Mouse (Mus musculus) heart, embryonic 11.5 days (tissue): ENCODE data around the gene Syt6. TPM values are rescaled to one million over a fixed set of nuclear protein-coding genes. Genes with fewer than 3 reads are reported as not detected.

Experiments
- ATAC-seq: fragments of 200-750 bp; cut with Nextera tagmentation; replicated peaks from 2 replicates; pipeline ENCODE4 v1.8.0; 2017; ENCODE audit warnings: moderate library complexity; ENCODE audit not compliant: insufficient number of reproducible peaks, low FRiP score, low TSS enrichment
- H3K27ac ChIP-seq: fragments of 300-500 bp; sonication (generic); 2 replicates; pipeline ENCODE4 v1.5.1; 2014; ENCODE audit warnings: mild to moderate bottlenecking, low read depth, low read length
- H3K27me3 ChIP-seq: fragments of 300-500 bp; sonication (generic); 2 replicates; pipeline ENCODE4 v1.6.1; 2014; ENCODE audit warnings: mild to moderate bottlenecking, low read length, mixed read lengths; ENCODE audit not compliant: control insufficient read depth, insufficient read depth
- H3K36me3 ChIP-seq: fragments of 300-500 bp; sonication (generic); 2 replicates; pipeline ENCODE4 v1.6.1; 2014; ENCODE audit warnings: mild to moderate bottlenecking, low read length, moderate library complexity, mixed read lengths; ENCODE audit not compliant: control insufficient read depth, insufficient read depth
- H3K4me1 ChIP-seq: fragments of 300-500 bp; sonication (generic); 2 replicates; pipeline ENCODE4 v1.6.1; 2014; ENCODE audit warnings: low read length; ENCODE audit not compliant: control insufficient read depth, insufficient read depth
- H3K4me2 ChIP-seq: fragments of 300-500 bp; sonication (generic); 2 replicates; pipeline ENCODE4 v1.6.1; 2014; ENCODE audit warnings: mild to moderate bottlenecking, moderate library complexity
- H3K4me3 ChIP-seq: fragments of 300-500 bp; sonication (generic); 2 replicates; pipeline ENCODE4 v1.5.1; 2014; ENCODE audit warnings: low read depth, low read length
- H3K9ac ChIP-seq: fragments of 300-500 bp; sonication (generic); 2 replicates; pipeline ENCODE4 v1.6.1; 2014; ENCODE audit warnings: mild to moderate bottlenecking, low read depth, low read length, moderate library complexity
- H3K9me3 ChIP-seq: fragments of 300-500 bp; sonication (generic); replicated peaks from 2 replicates; pipeline ENCODE4 v1.6.1; 2016; ENCODE audit warnings: low read length; ENCODE audit not compliant: control insufficient read depth
- WGBS: fragments of 180-500 bp; shearing (Covaris S2); extraction: QIAGEN DNeasy Blood & Tissue Kit; methylation state at CpG from one replicate; pipeline ENCODE4 v1.1.7; 2014; ENCODE audit not compliant: insufficient replicate concordance; 5-methylcytosine and 5-hydroxymethylcytosine counted together
- polyA plus RNA-seq: library from polyadenylated mRNA; unstranded; fragments of >200 nt; fragmentation: Nextera tagmentation; extraction: Ambion mirVana; gene quantifications from 2 replicates; pipeline ENCODE4 v1.2.1, GENCODE M21; 2014

Gene Syt6
- polyA plus RNA-seq, 1 experiment from 2014 or later, result 0.59 TPM

GRCm38 (mm10) chr3:103550236-103550635, 24.8 kb upstream of the Syt6 start:
- no peaks in the 10 kb centered on the region for H3K27me3 ChIP-seq
- 0 out of 2 replicates have a peak, but pooled peaks cover 3% of the 10 kb centered on the region for H3K4me1 ChIP-seq
- no peak overlapping the region for H3K4me3 ChIP-seq
- H3K9ac ChIP-seq, result no peak overlapping the region
- H3K27ac ChIP-seq, result no peak overlapping the region
- H3K36me3 ChIP-seq, result no peaks in the 10 kb centered on the region
- no peak overlapping the region for H3K4me2 ChIP-seq
- H3K9me3 ChIP-seq, result no peaks in the 10 kb centered on the region
- no peak for ATAC-seq
- WGBS, result 55% methylated on average over 5 of the region's 5 CpGs

GRCm38 (mm10) chr3:103567226-103567625, 7.8 kb upstream of the Syt6 start:
- H3K9me3 ChIP-seq, result no peaks in the 10 kb centered on the region
- no peak overlapping the region for H3K27ac ChIP-seq
- peaks cover 10% of the 10 kb centered on the region for H3K27me3 ChIP-seq
- no peak overlapping the region for H3K4me2 ChIP-seq
- H3K36me3 ChIP-seq, result no peaks in the 10 kb centered on the region
- H3K4me3 ChIP-seq, result no peak overlapping the region
- no peak overlapping the region for H3K9ac ChIP-seq
- 59% methylated on average over 3 of the region's 3 CpGs for WGBS
- ATAC-seq, result no peak
- no peaks in the 10 kb centered on the region for H3K4me1 ChIP-seq

GRCm38 (mm10) chr3:103572526-103572925, 2.5 kb upstream of the Syt6 start:
- Histone ChIP-seq H3K27ac (no peak overlapping the region), H3K4me2 (no peak overlapping the region), H3K27me3 (peaks cover 62% of the 10 kb centered on the region), H3K4me1 (peaks cover 12% of the 10 kb centered on the region; the same call in 1 of the 2 replicates), H3K9me3 (no peaks in the 10 kb centered on the region), H3K9ac (no peak overlapping the region), H3K36me3 (no peaks in the 10 kb centered on the region), H3K4me3 (no peak overlapping the region)
- no peak for ATAC-seq
- WGBS, result 69% methylated on average over 4 of the region's 4 CpGs

GRCm38 (mm10) chr3:103573106-103573790, 1.8 kb upstream of the Syt6 start:
- no peak for ATAC-seq
- WGBS, result 3% methylated on average over 20 of the region's 20 CpGs
- Histone ChIP-seq H3K4me2 (peak overlapping the region; percentile 20; the same call in 1 of the 2 replicates), H3K4me1 (peaks cover 12% of the 10 kb centered on the region; the same call in 1 of the 2 replicates), H3K4me3 (no peak overlapping the region), H3K9me3 (no peaks in the 10 kb centered on the region), H3K36me3 (no peaks in the 10 kb centered on the region), H3K9ac (no peak overlapping the region), H3K27me3 (peaks cover 69% of the 10 kb centered on the region), H3K27ac (no peak overlapping the region)

GRCm38 (mm10) chr3:103573791-103574166, 1.3 kb upstream of the Syt6 start:
- WGBS, result under 1% methylated on average over 14 of the region's 14 CpGs
- Histone ChIP-seq H3K9ac (no peak overlapping the region), H3K4me3 (no peak overlapping the region), H3K4me1 (peaks cover 12% of the 10 kb centered on the region; the same call in 1 of the 2 replicates), H3K27ac (no peak overlapping the region), H3K36me3 (no peaks in the 10 kb centered on the region), H3K27me3 (peaks cover 75% of the 10 kb centered on the region), H3K9me3 (no peaks in the 10 kb centered on the region), H3K4me2 (peak overlapping the region; percentile 20; the same call in 1 of the 2 replicates)
- no peak for ATAC-seq

- no peaks in the 10 kb centered on the region for H3K36me3 ChIP-seq
- H3K4me1 ChIP-seq, result peaks cover 12% of the 10 kb centered on the region; the same call in 1 of the 2 replicates
- ATAC-seq, result no peak
- peak overlapping the region; percentile 52 for H3K4me3 ChIP-seq
- no peak overlapping the region for H3K9ac ChIP-seq
- H3K27me3 ChIP-seq, result peaks cover 78% of the 10 kb centered on the region
- WGBS, result 11% methylated on average over 22 of the region's 22 CpGs
- H3K9me3 ChIP-seq, result no peaks in the 10 kb centered on the region
- H3K4me2 ChIP-seq, result peak overlapping the region; percentile 98
- H3K27ac ChIP-seq, result no peak overlapping the region
Observed at GRCm38 (mm10) chr3:103574566-103575155, 370 bp upstream of the Syt6 start.

GRCm38 (mm10) chr3:103575893-103576641, 1.0 kb downstream of the Syt6 start:
- no peaks in the 10 kb centered on the region for H3K36me3 ChIP-seq
- under 1% methylated on average over 66 of the region's 69 CpGs for WGBS
- peaks cover 12% of the 10 kb centered on the region; the same call in 1 of the 2 replicates for H3K4me1 ChIP-seq
- peak overlapping the region; percentile 52 for H3K4me3 ChIP-seq
- peaks cover 78% of the 10 kb centered on the region for H3K27me3 ChIP-seq
- no peak overlapping the region for H3K27ac ChIP-seq
- H3K9me3 ChIP-seq, result no peaks in the 10 kb centered on the region
- ATAC-seq, result 0 out of 2 replicates have a peak, but pooled peaks have one; percentile 35
- 0 out of 2 replicates have a peak overlapping the region, but pooled peaks have one; percentile 34 for H3K9ac ChIP-seq
- peak overlapping the region; percentile 98 for H3K4me2 ChIP-seq

GRCm38 (mm10) chr3:103587136-103587535, 12.1 kb downstream of the Syt6 start:
- H3K27me3 ChIP-seq, result no peaks in the 10 kb centered on the region
- no peak overlapping the region for H3K9ac ChIP-seq
- no peaks in the 10 kb centered on the region for H3K4me1 ChIP-seq
- no peak overlapping the region for H3K4me2 ChIP-seq
- no peak overlapping the region for H3K27ac ChIP-seq
- no peaks in the 10 kb centered on the region for H3K9me3 ChIP-seq
- H3K36me3 ChIP-seq, result no peaks in the 10 kb centered on the region
- ATAC-seq, result no peak
- WGBS, result 90% methylated on average over 17 of the region's 17 CpGs
- H3K4me3 ChIP-seq, result no peak overlapping the region
